Mouse (Mus musculus) C2C12 (cell line): ENCODE measurements around the gene Slc17a5.

Experiments
- CEBPB ChIP-seq: IDR thresholded peaks from one replicate; pipeline ENCODE4 v1.6.1; 2011; ENCODE audit warnings: low read depth, mild to moderate bottlenecking, control low read depth, moderate library complexity
- CTCF ChIP-seq: IDR thresholded peaks from one replicate; pipeline ENCODE4 v1.5.1; 2011; ENCODE audit not compliant: control insufficient read depth, insufficient read depth, insufficient read length
- FOSL1 ChIP-seq: IDR thresholded peaks from one replicate; pipeline ENCODE4 v1.8.0; 2011; ENCODE audit warnings: mild to moderate bottlenecking, low read length; ENCODE audit not compliant: poor library complexity, insufficient read depth, severe bottlenecking
- MAX ChIP-seq: IDR thresholded peaks from one replicate; pipeline ENCODE4 v1.6.1; 2011; ENCODE audit warnings: mild to moderate bottlenecking, control low read depth
- MYOD1 ChIP-seq: IDR thresholded peaks from one replicate; pipeline ENCODE4 v1.6.1; 2011; ENCODE audit warnings: low read depth; ENCODE audit not compliant: control insufficient read depth, insufficient read length
- MYOG ChIP-seq: IDR thresholded peaks from one replicate; pipeline ENCODE4 v1.6.1; 2011; ENCODE audit not compliant: control insufficient read depth, insufficient read length; ENCODE audit errors: extremely low read depth
- USF1 ChIP-seq: IDR thresholded peaks from one replicate; pipeline ENCODE4 v1.6.1; 2011; ENCODE audit warnings: low read depth, mild to moderate bottlenecking, control low read depth, moderate library complexity

- no peak for TF ChIP-seq USF1
- TF ChIP-seq CTCF, result no peak
- TF ChIP-seq MYOG, result no peak
- no peak for TF ChIP-seq MAX
- TF ChIP-seq MYOD1, result no peak
- no peak for TF ChIP-seq CEBPB
- TF ChIP-seq FOSL1, result no peak
These were observed 96.7 kb downstream of the Slc17a5 start for GRCm38 (mm10) chr9:78491169-78491568.
